Mouse (Mus musculus) spleen, adult 18-20 months (tissue): ENCODE results near the gene Cul9.

Experiments used
- DNase-seq, 2 experiments: peaks; one replicate each; pipeline ENCODE4 v3.0.0; 2022; ENCODE audit warnings: mixed read lengths in 2 of 2

The Cul9 gene

DNA sequence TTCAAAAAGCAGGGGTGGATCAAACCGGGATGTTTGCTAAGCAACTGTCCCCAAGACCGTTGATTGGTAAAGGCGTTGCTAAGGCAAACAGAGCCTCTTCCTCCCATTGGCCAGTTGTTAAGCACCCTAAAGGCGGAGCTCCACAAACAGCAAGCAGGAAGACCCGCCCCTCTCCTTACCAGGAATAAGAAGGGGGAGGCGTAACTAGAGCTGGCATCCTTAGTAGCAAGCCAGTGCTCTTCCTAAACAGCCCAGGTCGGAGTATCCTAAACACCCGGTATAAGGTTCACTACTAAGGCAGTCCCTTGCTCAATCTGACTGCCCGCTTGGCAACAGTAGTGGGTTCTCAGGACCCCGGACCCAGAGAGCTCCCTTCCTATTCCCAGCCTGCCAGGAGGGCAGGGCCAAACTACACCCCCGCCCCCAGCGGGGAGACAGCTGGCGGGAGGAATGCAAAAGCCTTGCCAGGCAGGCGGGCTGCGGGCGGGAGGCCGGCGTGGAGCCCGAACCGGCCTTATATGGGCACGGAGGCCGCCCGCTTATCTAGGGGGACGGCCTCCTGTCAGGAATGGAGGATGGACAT is 6.7 kb upstream of the Cul9 start:
- peak; percentile 30 to 45 for DNase-seq

- no peak for DNase-seq
Observed at GRCm38 (mm10) chr17:46552151-46552550, 6.0 kb upstream of the Cul9 start.

- DNase-seq = no peak
Observed at GRCm38 (mm10) chr17:46551369-46551768, 5.2 kb upstream of the Cul9 start.

GRCm38 (mm10) chr17:46550904-46551303 is 4.7 kb upstream of the Cul9 start:
- DNase-seq = no peak

DNA sequence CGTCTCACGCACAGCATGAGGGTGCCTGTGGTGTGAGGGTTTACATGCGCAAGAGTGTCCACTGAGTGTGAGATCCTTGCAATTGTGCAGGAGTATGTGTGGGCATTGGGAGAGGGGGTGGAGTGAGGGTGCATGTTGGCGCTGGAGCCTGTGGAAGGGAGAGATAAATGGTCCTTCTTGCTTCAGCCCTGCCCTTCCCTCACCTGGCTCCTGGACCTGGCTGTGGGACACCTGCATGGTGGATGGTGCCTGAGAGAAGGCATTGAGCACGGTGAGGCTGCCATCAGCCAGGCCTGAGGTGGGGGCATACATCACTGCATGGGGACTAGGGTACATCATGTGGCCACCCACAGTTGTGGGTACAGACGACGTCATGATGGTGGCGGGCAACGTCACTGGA is 3.5 kb upstream of the Cul9 start:
- no peak for DNase-seq

- peak in 1 of 2 experiments; percentile 53 for DNase-seq
Observed at GRCm38 (mm10) chr17:46549193-46549592, 3.0 kb upstream of the Cul9 start.

GRCm38 (mm10) chr17:46548741-46549140 is 2.6 kb upstream of the Cul9 start:
- no peak for DNase-seq

DNA sequence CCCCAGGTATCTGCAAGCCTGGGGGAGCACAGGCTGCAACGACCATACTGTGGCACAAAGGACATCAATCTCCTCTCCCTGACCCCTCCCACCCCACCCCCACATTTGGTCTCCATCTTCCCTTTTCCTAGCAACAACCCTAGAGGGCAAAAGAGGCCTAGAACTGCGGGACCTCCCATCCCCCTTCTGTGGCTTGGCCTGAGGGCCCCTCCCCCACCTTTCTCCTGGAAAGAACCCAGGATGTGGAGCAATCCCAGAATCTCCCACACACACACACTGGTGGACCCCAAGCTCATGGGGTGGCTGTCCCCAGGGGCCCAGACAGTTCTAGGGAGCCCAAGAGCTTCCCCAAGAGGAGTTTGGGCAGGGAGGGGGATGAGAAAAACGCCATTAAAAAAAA is 1.7 kb upstream of the Cul9 start:
- DNase-seq = no peak

DNA sequence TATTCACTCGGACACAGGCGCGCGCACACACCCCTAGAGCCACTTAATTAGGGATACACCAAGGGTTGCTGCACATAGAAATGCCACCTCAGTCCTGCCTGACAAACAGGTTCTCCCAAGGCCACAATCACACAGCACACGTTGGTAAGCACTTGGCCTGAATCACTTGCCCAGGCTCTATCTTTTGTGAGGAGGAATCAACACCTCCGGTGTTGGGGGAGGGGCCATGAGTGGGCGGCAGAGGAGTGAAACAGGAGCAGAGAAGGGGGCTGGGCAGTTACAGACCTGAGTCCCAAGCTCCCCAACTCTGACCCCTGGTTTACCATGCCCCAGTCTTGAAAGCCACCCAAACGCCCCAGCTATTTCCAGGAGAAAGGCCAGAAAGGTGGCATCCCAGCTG is 807 bp upstream of the Cul9 start:
- no peak for DNase-seq

GRCm38 (mm10) chr17:46546591-46546990 is 403 bp upstream of the Cul9 start:
- DNase-seq = no peak

DNA sequence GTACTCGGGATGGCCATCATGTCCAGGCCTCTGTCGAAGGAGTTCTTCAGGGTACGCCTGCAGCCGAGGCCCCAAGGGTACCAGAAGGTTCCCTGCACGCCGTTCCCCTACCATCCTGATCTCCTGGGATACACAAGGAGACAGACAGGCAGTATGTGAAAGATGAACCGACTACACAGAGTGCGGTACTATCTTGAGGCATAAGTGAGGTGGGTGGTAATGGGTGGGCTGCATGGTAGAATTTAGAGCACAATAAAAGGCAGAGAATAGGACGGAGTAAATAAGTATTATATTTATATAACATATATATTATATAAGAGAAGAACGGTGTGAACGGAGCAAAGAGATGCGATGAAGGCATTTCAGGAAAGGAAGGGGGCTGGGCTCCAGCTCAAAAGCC is 2.5 kb downstream of the Cul9 start:
- DNase-seq = no peak

DNA sequence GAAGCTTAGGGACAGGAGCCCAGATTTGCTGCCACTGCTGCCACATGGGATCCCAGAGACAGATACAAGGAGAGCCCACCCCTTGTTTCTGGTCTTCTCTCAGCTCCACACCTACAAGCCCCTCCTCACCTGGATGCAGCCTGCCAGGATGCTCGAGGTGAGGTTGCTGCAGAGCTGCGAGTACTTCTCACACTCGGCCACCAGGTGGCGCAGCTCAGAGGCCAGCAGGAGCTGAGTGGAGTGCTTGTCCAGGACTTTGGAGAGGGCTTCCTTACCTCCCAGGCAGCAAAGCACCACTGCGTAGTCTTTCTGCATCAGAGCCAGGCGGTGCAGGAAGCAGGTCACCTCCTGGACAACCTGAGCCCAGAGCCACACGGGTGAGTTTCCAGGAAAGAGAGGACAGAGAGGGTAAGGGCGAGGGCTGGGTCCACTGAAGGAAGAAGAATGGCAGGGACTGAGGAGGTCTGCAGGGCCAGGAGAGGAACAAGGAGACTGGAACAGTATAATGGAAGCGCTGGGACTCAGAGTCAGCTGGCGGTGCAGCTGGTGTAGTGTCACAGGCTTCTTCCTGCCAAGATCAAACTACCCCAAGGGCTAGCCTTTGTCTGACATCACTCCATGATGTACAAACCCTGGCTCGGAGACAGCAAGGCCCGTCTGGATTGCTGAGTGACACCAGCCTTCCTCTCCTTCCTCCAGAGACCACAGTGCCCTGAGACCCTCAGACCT is 20.4 kb downstream of the Cul9 start:
- peak in 1 of 2 experiments; percentile 59 for DNase-seq

GRCm38 (mm10) chr17:46525065-46525464 is 21.1 kb downstream of the Cul9 start:
- no peak for DNase-seq

GRCm38 (mm10) chr17:46521963-46522668 is 24.1 kb downstream of the Cul9 start:
- DNase-seq = no peak

GRCm38 (mm10) chr17:46521174-46521573 is 25.0 kb downstream of the Cul9 start:
- no peak for DNase-seq

DNA sequence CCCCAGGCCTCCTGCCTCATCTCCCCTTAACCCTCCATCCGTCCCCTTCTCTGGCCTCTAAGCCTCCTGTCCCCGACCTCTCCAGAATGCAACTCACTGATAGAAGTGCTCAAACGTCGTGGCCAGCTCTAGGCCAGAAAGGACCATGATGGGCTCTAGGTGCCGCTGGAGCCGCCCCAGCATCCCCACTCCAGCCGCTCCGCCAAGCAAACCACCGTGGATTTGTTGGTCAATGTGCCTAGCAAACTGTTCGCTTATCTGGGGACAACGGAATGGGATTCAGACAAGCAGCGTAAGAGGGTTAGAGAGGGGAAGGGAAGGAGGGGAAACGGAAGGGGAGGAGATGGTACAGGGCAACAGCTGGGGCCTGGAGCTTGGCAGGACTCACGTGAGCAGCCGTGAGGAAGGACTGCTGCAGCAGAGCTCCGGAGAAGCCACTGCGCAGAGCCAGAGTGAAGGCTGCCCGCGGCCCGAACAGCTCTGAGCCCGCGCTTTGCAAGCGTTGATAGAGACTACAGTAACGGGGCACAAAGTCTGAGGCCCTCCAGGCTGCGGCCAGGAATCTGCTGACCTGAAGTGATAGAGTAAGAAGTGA is 25.7 kb downstream of the Cul9 start:
- no peak for DNase-seq

GRCm38 (mm10) chr17:46519971-46520370 is 26.2 kb downstream of the Cul9 start:
- no peak for DNase-seq

GRCm38 (mm10) chr17:46513329-46513728 is 32.9 kb downstream of the Cul9 start:
- no peak for DNase-seq

GRCm38 (mm10) chr17:46511059-46511710 is 35.0 kb downstream of the Cul9 start:
- DNase-seq = no peak

DNA sequence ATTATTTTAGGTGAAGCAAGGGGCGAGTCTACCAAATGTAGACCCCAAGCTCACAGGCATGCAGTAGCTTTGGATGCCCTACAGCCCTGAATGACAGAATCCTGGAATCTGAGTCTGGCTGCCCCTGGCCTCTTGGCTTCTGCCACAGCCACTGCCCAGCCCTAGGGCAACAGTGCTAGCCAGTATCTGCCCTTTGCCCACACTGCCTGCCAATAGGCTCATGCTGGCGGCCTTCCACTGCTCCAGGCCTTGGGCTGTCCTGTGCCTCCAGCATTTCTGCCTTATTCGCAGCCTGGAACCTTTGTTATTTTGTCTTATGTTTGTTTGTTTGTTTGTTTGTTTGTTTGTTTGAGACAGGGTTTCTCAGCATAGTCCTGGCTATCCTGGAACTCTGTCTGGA is 40.6 kb downstream of the Cul9 start:
- no peak for DNase-seq

DNA sequence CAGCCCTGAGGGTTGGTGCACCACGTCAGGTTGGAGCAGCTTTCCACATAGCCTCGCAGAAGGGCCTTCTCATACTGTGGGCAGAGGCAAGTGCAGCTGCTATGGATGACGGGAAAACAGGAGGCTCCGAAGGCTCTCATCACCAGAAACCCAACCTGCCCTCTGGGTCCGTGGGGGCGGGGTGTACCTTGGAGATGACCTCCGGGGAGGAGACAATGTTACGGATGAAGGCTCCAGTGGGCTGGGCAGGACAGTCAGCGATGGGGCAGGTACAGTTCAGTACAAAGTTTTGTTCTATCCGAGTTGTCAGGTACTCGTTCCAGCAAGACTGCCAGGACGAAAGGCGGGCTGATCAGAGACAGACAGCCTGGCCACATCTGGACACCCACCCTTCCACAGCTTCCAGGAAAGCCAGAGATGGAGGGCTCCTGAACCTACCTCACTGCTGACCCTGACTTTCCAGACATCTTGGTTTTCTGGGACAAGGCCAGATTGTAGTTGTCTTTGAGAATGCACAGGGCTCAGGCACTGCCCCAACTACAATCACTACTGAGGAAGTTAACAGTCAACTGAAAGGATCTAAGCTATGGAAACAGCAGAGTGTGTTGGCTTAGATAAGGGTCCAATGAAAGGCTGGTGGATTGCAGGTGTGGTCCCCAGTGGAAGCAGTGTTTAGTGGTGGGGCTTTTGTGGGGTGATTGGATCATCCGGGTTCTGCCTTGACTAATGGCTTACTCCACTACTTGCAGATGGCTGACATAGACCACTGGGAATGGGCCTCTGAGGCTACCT is 42.1 kb downstream of the Cul9 start:
- no peak for DNase-seq

- DNase-seq = no peak
Observed at GRCm38 (mm10) chr17:46502775-46503174, 43.4 kb downstream of the Cul9 start.
